Mouse (Mus musculus): ENCODE data around the gene Bpifa1.
"Not testable (repeated sequence)": the region's sequence is repeated elsewhere in the genome, so short reads cannot be mapped to it uniquely, and the experiment has no call there.

DNA sequence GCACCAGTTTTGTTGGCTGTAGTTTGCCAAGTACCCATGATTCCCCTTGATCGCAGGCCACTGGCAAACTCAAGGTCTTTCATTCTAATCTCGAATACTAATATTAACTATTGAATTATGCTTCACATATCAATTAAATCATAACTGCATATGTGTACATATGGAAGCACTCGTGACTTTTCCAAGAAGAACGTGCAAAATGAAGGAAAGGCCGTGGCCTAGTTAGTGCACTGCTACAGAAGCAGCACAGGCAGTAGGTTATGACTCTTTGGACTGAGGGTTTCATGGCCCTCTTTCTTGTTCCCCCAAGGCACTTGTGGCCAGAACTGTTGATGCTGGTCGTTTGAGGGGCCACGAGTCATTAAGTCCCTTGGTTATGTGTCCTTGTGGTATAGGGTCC is 39.2 kb downstream of the Bpifa1 start:
- not testable (repeated sequence) for TF ChIP-seq CTCF (IDR thresholded peaks at IDR 0.05); POLR2A (IDR thresholded peaks at IDR 0.05; ENCODE audit: insufficient read depth, low read depth, low read length)

Measured in heart, adult 2 months (tissue).